ENCODE assay signal across 9 mouse cellular contexts in the genomic region with DNA sequence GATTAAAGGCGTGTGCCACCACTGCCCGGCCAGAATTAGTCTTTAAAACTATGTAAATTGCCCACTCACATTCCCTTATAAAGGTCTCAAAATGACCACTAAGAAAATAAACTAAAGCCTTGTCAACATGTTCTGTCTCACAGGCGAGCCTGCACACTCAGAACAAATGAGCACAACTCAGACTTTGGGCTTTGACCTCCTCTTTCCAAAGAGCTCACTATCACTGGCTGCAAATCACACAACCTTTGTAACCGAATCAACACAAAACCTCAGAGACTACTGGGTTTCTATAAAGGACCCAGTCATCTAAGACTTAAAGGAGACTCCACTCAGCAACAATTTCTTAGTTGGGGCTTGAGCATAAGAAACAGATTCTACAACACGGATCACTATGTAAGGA. TPM values are rescaled to one million over a fixed set of nuclear protein-coding genes. Genes with fewer than 3 reads are reported as not detected.
DNase-seq lines count a peak whose midpoint lies in the region; ATAC-seq lines count a peak whose summit lies in the region.
"Had no signal": no experiment of that assay in that cellular context is flagged by ENCODE, and none has a peak within 500 bp of the region (broad histone marks: within the 10 kb centered on the region; RNA-seq: fewer than 3 reads in every experiment).

No protein-coding gene starts in this region.

- H3K4me3 ChIP-seq in megakaryocyte, embryonic 14.5 days (replicated peaks): peak overlapping the region; percentile 96
- peak overlapping the region; percentile 98 for H3K4me3 ChIP-seq in forebrain, embryonic 16.5 days (replicated peaks; ENCODE audit: low read length)
- peak overlapping the region; percentile 92 for H3K4me3 ChIP-seq in limb, embryonic 13.5 days
- peak overlapping the region; percentile 68 for H3K4me3 ChIP-seq in stomach, embryonic 16.5 days (replicated peaks; ENCODE audit: low read length)

- H3K27ac ChIP-seq in forebrain, embryonic 16.5 days (ENCODE audit: low read length): no peak overlapping the region
- H3K27ac ChIP-seq in limb, embryonic 13.5 days: no peak overlapping the region
- H3K27ac ChIP-seq in stomach, embryonic 16.5 days (ENCODE audit: low read length): 0 out of 2 replicates have a peak overlapping the region, but pooled peaks have one; percentile 97

- H3K9me3 ChIP-seq in megakaryocyte, embryonic 14.5 days: no peaks in the 10 kb centered on the region
- H3K9me3 ChIP-seq in forebrain, embryonic 16.5 days (ENCODE audit: control insufficient read depth, low read length): no peaks in the 10 kb centered on the region
- no peaks in the 10 kb centered on the region for H3K9me3 ChIP-seq in limb, embryonic 13.5 days
- H3K9me3 ChIP-seq in stomach, embryonic 16.5 days (replicated peaks; ENCODE audit: control insufficient read depth, low read length): no peaks in the 10 kb centered on the region

- no peak for DNase-seq in right cerebral cortex, adult 18-20 months
- DNase-seq in cerebellum, adult 11-12 months: no peak

- WGBS in forebrain, embryonic 16.5 days: 78% methylated on average over 5 of the region's 5 CpGs
- 78% methylated on average over 5 of the region's 5 CpGs for WGBS in limb, embryonic 13.5 days
- 61% methylated on average over 5 of the region's 5 CpGs for WGBS in stomach, embryonic 16.5 days

- H3K36me3 ChIP-seq in megakaryocyte, embryonic 14.5 days (replicated peaks; ENCODE audit: low read length): no peaks in the 10 kb centered on the region
- H3K36me3 ChIP-seq in forebrain, embryonic 16.5 days (ENCODE audit: control insufficient read depth, insufficient read depth): no peaks in the 10 kb centered on the region
- H3K36me3 ChIP-seq in limb, embryonic 13.5 days: peaks cover 2% of the 10 kb centered on the region
- no peaks in the 10 kb centered on the region for H3K36me3 ChIP-seq in stomach, embryonic 16.5 days (ENCODE audit: control insufficient read depth, insufficient read depth, low read length)

- H3K4me1 ChIP-seq in megakaryocyte, embryonic 14.5 days: peaks cover 91% of the 10 kb centered on the region
- peaks cover 29% of the 10 kb centered on the region for H3K4me1 ChIP-seq in forebrain, embryonic 16.5 days (replicated peaks; ENCODE audit: control insufficient read depth, insufficient read depth, low read length)
- peaks cover 38% of the 10 kb centered on the region for H3K4me1 ChIP-seq in limb, embryonic 13.5 days
- H3K4me1 ChIP-seq in stomach, embryonic 16.5 days (ENCODE audit: control insufficient read depth, insufficient read depth, low read length): peaks cover 35% of the 10 kb centered on the region

- H3K4me2 ChIP-seq in forebrain, embryonic 16.5 days (ENCODE audit: low read length): peak overlapping the region; percentile 99
- peak overlapping the region; percentile 98 for H3K4me2 ChIP-seq in limb, embryonic 13.5 days (replicated peaks)
- peak overlapping the region; percentile 83 for H3K4me2 ChIP-seq in stomach, embryonic 16.5 days (ENCODE audit: low read depth, low read length)

- ATAC-seq in megakaryocyte, adult 5-6 weeks (ENCODE audit: poor library complexity, severe bottlenecking): no peak
- ATAC-seq in forebrain, embryonic 16.5 days: no peak
- no peak for ATAC-seq in limb, embryonic 13.5 days (ENCODE audit: low FRiP score, low read depth)
- ATAC-seq in stomach, embryonic 16.5 days (ENCODE audit: insufficient read depth, low FRiP score): no peak
- ATAC-seq in activated CD4-positive, CD25-positive, alpha-beta regulatory T cell, adult 4 months: no peak

- H3K27me3 ChIP-seq in megakaryocyte, embryonic 14.5 days (replicated peaks): no peaks in the 10 kb centered on the region
- no peaks in the 10 kb centered on the region for H3K27me3 ChIP-seq in forebrain, embryonic 16.5 days (replicated peaks; ENCODE audit: control insufficient read depth, insufficient read depth, low read length)
- no peaks in the 10 kb centered on the region for H3K27me3 ChIP-seq in limb, embryonic 13.5 days
- no peaks in the 10 kb centered on the region for H3K27me3 ChIP-seq in stomach, embryonic 16.5 days (ENCODE audit: control insufficient read depth, insufficient read depth, low read length)

- peak overlapping the region; percentile 98 for H3K9ac ChIP-seq in forebrain, embryonic 16.5 days (replicated peaks; ENCODE audit: low read depth, low read length)
- H3K9ac ChIP-seq in limb, embryonic 13.5 days: peak overlapping the region; percentile 98
- H3K9ac ChIP-seq in stomach, embryonic 16.5 days (ENCODE audit: low read length): peak overlapping the region; percentile 98

RNA-seq across cellular contexts. Expression of gene Dido1, which starts 9.3 kb away (rescaled TPM):
- 3.4 and 8.4 TPM in 2 replicates for polyA plus RNA-seq in megakaryocyte, embryonic 14.5 days (2012; ENCODE audit: insufficient read depth, low replicate concordance)
- total RNA-seq in megakaryocyte, adult 5-6 weeks (2015): 30.0 and 32.1 TPM in 2 replicates
- 41.3 and 46.9 TPM in 2 replicates for total RNA-seq in megakaryocyte, adult 5-6 weeks (2017)
- polyA plus RNA-seq in forebrain, embryonic 16.5 days (2015; fragmentation: Nextera tagmentation; extraction: Ambion mirVana): 29.4 and 30.3 TPM in 2 replicates
- polyA plus RNA-seq in limb, embryonic 13.5 days (2015; fragmentation: Nextera tagmentation; extraction: Ambion mirVana): 30.4 and 31.5 TPM in 2 replicates
- 23.9 and 26.7 TPM in 2 replicates for polyA plus RNA-seq in stomach, embryonic 16.5 days (2015; fragmentation: Nextera tagmentation; extraction: Ambion mirVana)
- 10 to 100 TPM; 35.0 to 46.9 TPM for polyA plus RNA-seq in activated CD4-positive, CD25-positive, alpha-beta regulatory T cell, adult 4 months (2017; shearing (Covaris generic))

RNA-seq across cellular contexts. Expression of gene Gid8, which starts 9.5 kb away (rescaled TPM):
- polyA plus RNA-seq in megakaryocyte, embryonic 14.5 days (2012; ENCODE audit: insufficient read depth, low replicate concordance): 10.8 TPM in 1 of 2 replicates, not detected in the other
- 72.6 and 76.0 TPM in 2 replicates for total RNA-seq in megakaryocyte, adult 5-6 weeks (2015)
- total RNA-seq in megakaryocyte, adult 5-6 weeks (2017): 64.1 and 82.6 TPM in 2 replicates
- polyA plus RNA-seq in forebrain, embryonic 16.5 days (2015; fragmentation: Nextera tagmentation; extraction: Ambion mirVana): 57.2 and 58.3 TPM in 2 replicates
- 63.0 and 63.8 TPM in 2 replicates for polyA plus RNA-seq in limb, embryonic 13.5 days (2015; fragmentation: Nextera tagmentation; extraction: Ambion mirVana)
- polyA plus RNA-seq in stomach, embryonic 16.5 days (2015; fragmentation: Nextera tagmentation; extraction: Ambion mirVana): 60.7 and 65.8 TPM in 2 replicates
- polyA plus RNA-seq in activated CD4-positive, CD25-positive, alpha-beta regulatory T cell, adult 4 months (2017; shearing (Covaris generic)): 10 to 100 TPM; 22.3 to 24.5 TPM

RNA-seq across cellular contexts. Expression of gene Slc17a9, which starts 24.6 kb away (rescaled TPM):
- 3.5 and 6.1 TPM in 2 replicates for polyA plus RNA-seq in megakaryocyte, embryonic 14.5 days (2012; ENCODE audit: insufficient read depth, low replicate concordance)
- 7.9 and 9.9 TPM in 2 replicates for total RNA-seq in megakaryocyte, adult 5-6 weeks (2015)
- total RNA-seq in megakaryocyte, adult 5-6 weeks (2017): 5.2 and 7.1 TPM in 2 replicates
- polyA plus RNA-seq in forebrain, embryonic 16.5 days (2015; fragmentation: Nextera tagmentation; extraction: Ambion mirVana): 0.22 and 0.48 TPM in 2 replicates
- polyA plus RNA-seq in limb, embryonic 13.5 days (2015; fragmentation: Nextera tagmentation; extraction: Ambion mirVana): 0.62 and 0.98 TPM in 2 replicates
- 4.9 and 5.1 TPM in 2 replicates for polyA plus RNA-seq in stomach, embryonic 16.5 days (2015; fragmentation: Nextera tagmentation; extraction: Ambion mirVana)
- 10 to 100 TPM; 68.7 to 77.6 TPM for polyA plus RNA-seq in activated CD4-positive, CD25-positive, alpha-beta regulatory T cell, adult 4 months (2017; shearing (Covaris generic))

RNA-seq across cellular contexts. Expression of gene Tcfl5, which starts 57.9 kb away (rescaled TPM):
- 0.44 TPM in 1 of 2 replicates, not detected in the other for polyA plus RNA-seq in megakaryocyte, embryonic 14.5 days (2012; ENCODE audit: insufficient read depth, low replicate concordance)
- not detected in 2 replicates for total RNA-seq in megakaryocyte, adult 5-6 weeks (2015)
- not detected in 2 replicates for total RNA-seq in megakaryocyte, adult 5-6 weeks (2017)
- polyA plus RNA-seq in forebrain, embryonic 16.5 days (2015; fragmentation: Nextera tagmentation; extraction: Ambion mirVana): 0.15 and 0.28 TPM in 2 replicates
- polyA plus RNA-seq in limb, embryonic 13.5 days (2015; fragmentation: Nextera tagmentation; extraction: Ambion mirVana): 0.55 and 0.59 TPM in 2 replicates
- polyA plus RNA-seq in stomach, embryonic 16.5 days (2015; fragmentation: Nextera tagmentation; extraction: Ambion mirVana): 0.12 TPM in 1 of 2 replicates, not detected in the other
- not detected for polyA plus RNA-seq in activated CD4-positive, CD25-positive, alpha-beta regulatory T cell, adult 4 months (2017; shearing (Covaris generic))
- total RNA-seq: adrenal gland, adult 18-20 months had no signal
